Mouse (Mus musculus) layer of hippocampus, postnatal 14 days (tissue): ENCODE results near the gene Hipk4. TPM values are rescaled to one million over a fixed set of nuclear protein-coding genes. Genes with fewer than 3 reads are reported as not detected.
"Not testable (repeated sequence)": the region's sequence is repeated elsewhere in the genome, so short reads cannot be mapped to it uniquely, and the experiment has no call there.

ENCODE experiments used
- DNase-seq, 2 experiments: peaks; one replicate each; pipeline ENCODE4 v3.0.0; 2021 to 2022; ENCODE audit warnings: low spot score in 2 of 2, mixed read lengths in 1 of 2
- total RNA-seq, 2 experiments: library from RNA; stranded (reverse); gene quantifications; 2 replicates each; pipeline ENCODE4 v1.2.3; 2021

Hipk4 gene
- total RNA-seq, 2 experiments from 2014 or later = 0.35 TPM; not detected in 1

- not testable (repeated sequence) for DNase-seq
These were observed 28.3 kb upstream of the Hipk4 start for GRCm38 (mm10) chr7:27494659-27495367.

GRCm38 (mm10) chr7:27499036-27499435 lies 24.0 kb upstream of the Hipk4 start, which contains the start of gene Prx:
TSS of gene Prx (plus strand) at chr7:27499324.
- no peak for DNase-seq

- no peak for DNase-seq
These were observed 21.4 kb upstream of the Hipk4 start for GRCm38 (mm10) chr7:27501620-27502019.

GRCm38 (mm10) chr7:27506765-27507370 lies 16.2 kb upstream of the Hipk4 start:
- no peak for DNase-seq

- DNase-seq = peak; percentile 86 to 91
These were observed 15.1 kb upstream of the Hipk4 start for GRCm38 (mm10) chr7:27507711-27508647.

GRCm38 (mm10) chr7:27508648-27509005 lies 14.4 kb upstream of the Hipk4 start:
- no peak for DNase-seq

GRCm38 (mm10) chr7:27510809-27511208 lies 12.3 kb upstream of the Hipk4 start:
- DNase-seq = no peak

GRCm38 (mm10) chr7:27514961-27515360 lies 8.1 kb upstream of the Hipk4 start:
- no peak for DNase-seq

GRCm38 (mm10) chr7:27518314-27518713 lies 4.8 kb upstream of the Hipk4 start:
- DNase-seq = no peak

GRCm38 (mm10) chr7:27520104-27520503 lies 3.0 kb upstream of the Hipk4 start:
- no peak for DNase-seq

- DNase-seq = no peak
These were observed 2.5 kb upstream of the Hipk4 start for GRCm38 (mm10) chr7:27520599-27520998.

- DNase-seq = no peak
These were observed 738 bp downstream of the Hipk4 start for GRCm38 (mm10) chr7:27523805-27524204.

- DNase-seq = peak; percentile 65 to 81
These were observed 3.2 kb downstream of the Hipk4 start for GRCm38 (mm10) chr7:27526039-27526827.

GRCm38 (mm10) chr7:27529070-27529469 lies 6.0 kb downstream of the Hipk4 start:
- DNase-seq = no peak

- DNase-seq = no peak
These were observed 7.9 kb downstream of the Hipk4 start for GRCm38 (mm10) chr7:27530937-27531336.

GRCm38 (mm10) chr7:27531707-27532106 lies 8.6 kb downstream of the Hipk4 start:
- no peak for DNase-seq

GRCm38 (mm10) chr7:27532480-27533050 lies 9.5 kb downstream of the Hipk4 start:
- no peak for DNase-seq

GRCm38 (mm10) chr7:27535386-27535785 lies 12.3 kb downstream of the Hipk4 start:
- no peak for DNase-seq

GRCm38 (mm10) chr7:27536618-27537017 lies 13.6 kb downstream of the Hipk4 start:
- DNase-seq = no peak

GRCm38 (mm10) chr7:27537998-27538397 lies 14.9 kb downstream of the Hipk4 start:
- DNase-seq = no peak

GRCm38 (mm10) chr7:27538797-27539196 lies 15.7 kb downstream of the Hipk4 start:
- no peak for DNase-seq
